Mouse (Mus musculus): ENCODE data around the gene Rad23a.

DNA sequence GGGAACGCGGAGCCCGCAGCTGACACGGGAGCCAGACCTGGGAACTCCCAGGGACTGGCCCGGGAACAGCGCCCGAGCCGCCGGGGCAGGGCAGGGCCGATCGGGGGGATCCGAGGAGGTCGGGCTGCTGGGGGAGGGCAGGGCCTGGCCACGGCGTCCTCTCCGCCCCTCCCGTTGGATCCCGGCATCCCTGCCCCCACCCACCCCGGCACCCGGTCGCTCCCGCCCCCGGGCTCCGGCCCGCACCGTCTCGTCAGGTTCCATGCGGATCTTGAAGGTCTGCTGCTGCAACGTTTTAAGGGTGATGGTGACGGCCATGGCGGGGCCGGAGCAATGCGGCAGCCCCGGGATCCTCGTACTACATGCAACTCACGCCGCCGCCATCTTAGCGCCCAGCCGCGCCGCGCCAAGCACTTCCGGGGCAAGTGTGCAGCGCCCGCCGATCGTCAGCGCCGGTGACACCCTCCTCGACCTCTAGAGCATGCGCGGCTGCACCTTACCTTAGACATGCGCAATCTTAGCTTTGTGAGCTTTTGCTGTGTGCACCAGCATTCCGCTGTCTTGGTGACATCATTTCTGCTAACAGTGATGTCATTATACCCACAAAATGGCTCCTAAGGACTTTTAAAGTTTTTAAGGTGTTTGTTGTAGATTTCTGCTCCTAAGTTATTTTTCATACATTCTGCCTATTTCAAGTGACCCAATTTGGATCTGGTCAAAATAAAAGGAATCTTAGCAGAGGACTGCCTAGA, at the start of gene Rad23a:
- 0 out of 2 replicates have a peak, but pooled peaks have one; percentile 67 for TF ChIP-seq POLR2A (IDR thresholded peaks at IDR 0.05; ENCODE audit: extremely low read depth, insufficient read depth, low read length)
- no peak for TF ChIP-seq CTCF (IDR thresholded peaks at IDR 0.05; ENCODE audit: low read depth, low read length)
